Mouse (Mus musculus) splenic B cell, adult 2 months (primary cell): ENCODE data around the gene Ipo9.
"Not testable (repeated sequence)": the region's sequence is repeated elsewhere in the genome, so short reads cannot be mapped to it uniquely, and the experiment has no call there.

Source experiments
- DNase-seq: peaks from one replicate; pipeline ENCODE4 v3.0.0-alpha.2; 2011; ENCODE audit warnings: low read depth, low spot score
- H3K27me3 ChIP-seq: 2 replicates; pipeline ENCODE4 v1.6.1; 2012; ENCODE audit warnings: mild to moderate bottlenecking, low read length, moderate library complexity, mixed read lengths; ENCODE audit not compliant: control insufficient read depth, poor library complexity, insufficient read depth, severe bottlenecking
- H3K36me3 ChIP-seq: 2 replicates; pipeline ENCODE4 v1.6.1; 2012; ENCODE audit warnings: mild to moderate bottlenecking, low read length, moderate library complexity, mixed read lengths; ENCODE audit not compliant: control insufficient read depth, poor library complexity, insufficient read depth, severe bottlenecking

The Ipo9 gene

GRCm38 (mm10) chr1:135405356-135405755 lies 24.9 kb downstream of the Ipo9 start:
- Histone ChIP-seq H3K36me3 (peaks cover 13% of the 10 kb centered on the region), H3K27me3 (no peaks in the 10 kb centered on the region)
- DNase-seq, result no peak

- no peaks in the 10 kb centered on the region for H3K27me3 ChIP-seq
- peak; percentile 12 for DNase-seq
- H3K36me3 ChIP-seq, result peaks cover 15% of the 10 kb centered on the region
Measured at GRCm38 (mm10) chr1:135401452-135402110, 28.7 kb downstream of the Ipo9 start.

GRCm38 (mm10) chr1:135399466-135399865 lies 30.8 kb downstream of the Ipo9 start:
- Histone ChIP-seq H3K27me3 (no peaks in the 10 kb centered on the region), H3K36me3 (peaks cover 10% of the 10 kb centered on the region)
- DNase-seq, result peak; percentile 50

GRCm38 (mm10) chr1:135385161-135385560 lies 45.1 kb downstream of the Ipo9 start:
- Histone ChIP-seq H3K27me3 (no peaks in the 10 kb centered on the region), H3K36me3 (peaks cover 18% of the 10 kb centered on the region)
- DNase-seq, result no peak

- H3K27me3 ChIP-seq, result no peaks in the 10 kb centered on the region
- peaks cover 15% of the 10 kb centered on the region for H3K36me3 ChIP-seq
- DNase-seq, result no peak
Measured at GRCm38 (mm10) chr1:135384171-135384570, 46.1 kb downstream of the Ipo9 start.

- not testable (repeated sequence) for DNase-seq, H3K27me3 ChIP-seq, H3K36me3 ChIP-seq
Measured at GRCm38 (mm10) chr1:135381560-135381959, 48.7 kb downstream of the Ipo9 start.

GRCm38 (mm10) chr1:135380071-135380991 lies 50.0 kb downstream of the Ipo9 start:
- Histone ChIP-seq H3K27me3 (no peaks in the 10 kb centered on the region), H3K36me3 (no peaks in the 10 kb centered on the region; the same call in 1 of the 2 replicates)
- no peak for DNase-seq

- H3K36me3 ChIP-seq, result no peaks in the 10 kb centered on the region; the same call in 1 of the 2 replicates
- no peak for DNase-seq
- H3K27me3 ChIP-seq, result no peaks in the 10 kb centered on the region
Measured at GRCm38 (mm10) chr1:135379048-135379447, 51.3 kb downstream of the Ipo9 start.

GRCm38 (mm10) chr1:135378576-135378975 lies 51.7 kb downstream of the Ipo9 start:
- Histone ChIP-seq H3K27me3 (no peaks in the 10 kb centered on the region), H3K36me3 (no peaks in the 10 kb centered on the region; the same call in 1 of the 2 replicates)
- DNase-seq, result no peak

- no peaks in the 10 kb centered on the region for H3K27me3 ChIP-seq
- no peak for DNase-seq
- no peaks in the 10 kb centered on the region for H3K36me3 ChIP-seq
Measured at GRCm38 (mm10) chr1:135374868-135375581, 55.3 kb downstream of the Ipo9 start, which contains the start of gene Shisa4. Gene Shisa4, minus strand, starts transcription at chr1:135375237.

GRCm38 (mm10) chr1:135374175-135374867 lies 56.0 kb downstream of the Ipo9 start:
- H3K36me3 ChIP-seq, result no peaks in the 10 kb centered on the region
- DNase-seq, result no peak
- H3K27me3 ChIP-seq, result no peaks in the 10 kb centered on the region

- H3K36me3 ChIP-seq, result no peaks in the 10 kb centered on the region
- H3K27me3 ChIP-seq, result no peaks in the 10 kb centered on the region
- no peak for DNase-seq
Measured at GRCm38 (mm10) chr1:135373171-135373677, 57.1 kb downstream of the Ipo9 start.

- no peaks in the 10 kb centered on the region for H3K27me3 ChIP-seq
- H3K36me3 ChIP-seq, result no peaks in the 10 kb centered on the region
- DNase-seq, result no peak
Measured at GRCm38 (mm10) chr1:135369415-135369814, 60.9 kb downstream of the Ipo9 start.

GRCm38 (mm10) chr1:135368982-135369381 lies 61.3 kb downstream of the Ipo9 start:
- DNase-seq, result peak; percentile 11
- H3K36me3 ChIP-seq, result no peaks in the 10 kb centered on the region
- H3K27me3 ChIP-seq, result no peaks in the 10 kb centered on the region
